Mouse (Mus musculus) midbrain, embryonic 12.5 days (tissue): ENCODE measurements at regions not wholly inside any gene's neighbourhood (a gene's known extent, or its start where the extent isn't known, plus 50 kb on each side); places are given as distances from the start of the nearest gene placed in this dataset.

ENCODE experiments used
- ATAC-seq: fragments of 200-750 bp; cut with Nextera tagmentation; 2 replicates; pipeline ENCODE4 v1.8.0; 2017; ENCODE audit warnings: low read depth, moderate TSS enrichment, moderate library complexity; ENCODE audit not compliant: low FRiP score
- H3K27ac ChIP-seq: fragments of 300-500 bp; sonication (generic); replicated peaks from 2 replicates; pipeline ENCODE4 v1.5.1; 2016; ENCODE audit warnings: mild to moderate bottlenecking
- H3K27me3 ChIP-seq: fragments of 300-500 bp; sonication (generic); 2 replicates; pipeline ENCODE4 v1.6.1; 2016; ENCODE audit warnings: mild to moderate bottlenecking
- H3K36me3 ChIP-seq: fragments of 300-500 bp; sonication (generic); 2 replicates; pipeline ENCODE4 v1.6.1; 2016
- H3K4me1 ChIP-seq: fragments of 300-500 bp; sonication (generic); 2 replicates; pipeline ENCODE4 v1.6.1; 2016
- H3K4me2 ChIP-seq: fragments of 300-500 bp; sonication (generic); replicated peaks from 2 replicates; pipeline ENCODE4 v1.6.1; 2016; ENCODE audit warnings: mild to moderate bottlenecking, moderate library complexity
- H3K4me3 ChIP-seq: fragments of 300-500 bp; sonication (generic); 2 replicates; pipeline ENCODE4 v1.5.1; 2016; ENCODE audit warnings: mild to moderate bottlenecking
- H3K9ac ChIP-seq: fragments of 300-500 bp; sonication (generic); replicated peaks from 2 replicates; pipeline ENCODE4 v1.6.1; 2016; ENCODE audit warnings: mild to moderate bottlenecking, moderate library complexity
- H3K9me3 ChIP-seq: fragments of 300-500 bp; sonication (generic); 2 replicates; pipeline ENCODE4 v1.6.1; 2016; ENCODE audit warnings: mild to moderate bottlenecking
- WGBS: fragments of 180-500 bp; shearing (Covaris S2); methylation state at CpG from one replicate; pipeline ENCODE4 v1.1.7; 2016; 5-methylcytosine and 5-hydroxymethylcytosine counted together

- Histone ChIP-seq H3K36me3 (no peaks in the 10 kb centered on the region), H3K9ac (no peak overlapping the region), H3K27me3 (no peaks in the 10 kb centered on the region), H3K9me3 (no peaks in the 10 kb centered on the region), H3K4me2 (no peak overlapping the region), H3K27ac (no peak overlapping the region), H3K4me3 (no peak overlapping the region), H3K4me1 (no peaks in the 10 kb centered on the region)
- ATAC-seq = no peak
- WGBS = 94% methylated on average over 3 of the region's 3 CpGs
These were observed 433.2 kb downstream of the Gsdmc2 start for GRCm38 (mm10) chr15:63411771-63412118.

- Histone ChIP-seq H3K9me3 (no peaks in the 10 kb centered on the region), H3K27ac (no peak overlapping the region), H3K4me1 (no peaks in the 10 kb centered on the region), H3K4me2 (no peak overlapping the region), H3K9ac (no peak overlapping the region), H3K4me3 (no peak overlapping the region), H3K27me3 (no peaks in the 10 kb centered on the region), H3K36me3 (no peaks in the 10 kb centered on the region)
- WGBS = 73% methylated on average over 11 of the region's 11 CpGs
- no peak for ATAC-seq
These were observed 433.8 kb downstream of the Gsdmc2 start for GRCm38 (mm10) chr15:63410994-63411770.

DNA sequence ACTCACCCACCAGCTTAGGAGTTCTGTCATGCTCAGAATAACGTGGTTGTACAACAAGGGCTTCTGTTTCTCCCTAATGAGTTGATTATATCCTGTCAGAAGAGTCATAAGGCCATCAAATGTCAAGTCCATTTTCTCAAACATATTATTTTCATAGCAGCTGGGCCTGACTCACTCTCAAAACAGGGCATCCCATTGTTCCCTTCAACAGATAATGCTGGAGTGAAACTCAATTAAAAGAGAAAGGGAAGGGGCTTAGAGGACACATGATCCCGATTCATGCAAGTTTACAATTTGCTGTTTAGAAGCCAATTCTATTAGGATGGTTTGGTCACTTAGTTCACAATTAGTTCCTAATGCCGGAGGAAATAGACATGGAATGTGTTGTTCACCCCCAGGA lies 444.5 kb downstream of the Gsdmc2 start:
- Histone ChIP-seq H3K36me3 (no peaks in the 10 kb centered on the region), H3K4me1 (no peaks in the 10 kb centered on the region), H3K27me3 (no peaks in the 10 kb centered on the region), H3K4me3 (no peak overlapping the region), H3K9ac (no peak overlapping the region), H3K4me2 (no peak overlapping the region), H3K9me3 (no peaks in the 10 kb centered on the region), H3K27ac (no peak overlapping the region)
- 61% methylated on average over 3 of the region's 3 CpGs for WGBS
- ATAC-seq = no peak

GRCm38 (mm10) chr15:63400011-63400410 lies 445.0 kb downstream of the Gsdmc2 start:
- Histone ChIP-seq H3K4me3 (no peak overlapping the region), H3K27me3 (no peaks in the 10 kb centered on the region), H3K9ac (no peak overlapping the region), H3K4me1 (no peaks in the 10 kb centered on the region), H3K36me3 (no peaks in the 10 kb centered on the region), H3K4me2 (no peak overlapping the region), H3K9me3 (no peaks in the 10 kb centered on the region), H3K27ac (no peak overlapping the region)
- ATAC-seq = no peak
- 60% methylated on average over 1 of the region's 1 CpGs for WGBS

DNA sequence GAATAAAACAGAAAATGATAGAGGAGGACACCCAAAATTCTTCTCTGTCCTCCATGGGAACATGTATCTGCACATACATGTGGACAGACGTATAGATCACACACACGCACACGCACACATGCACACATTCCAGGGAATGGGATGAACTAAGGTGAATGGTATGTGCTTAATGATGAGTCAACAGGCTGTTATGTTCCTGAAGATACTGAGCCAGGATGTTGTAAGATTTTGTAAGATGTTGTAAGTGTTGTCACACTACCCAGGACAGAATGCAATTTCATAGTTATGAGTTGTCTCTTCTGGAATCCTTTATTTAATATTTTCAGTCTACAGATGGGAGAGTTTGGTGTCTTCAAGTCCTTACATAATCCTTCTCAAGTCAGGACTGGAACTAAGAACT lies 447.5 kb downstream of the Gsdmc2 start:
- Histone ChIP-seq H3K4me3 (no peak overlapping the region), H3K27ac (no peak overlapping the region), H3K4me2 (no peak overlapping the region), H3K27me3 (no peaks in the 10 kb centered on the region), H3K9ac (no peak overlapping the region), H3K36me3 (no peaks in the 10 kb centered on the region), H3K9me3 (no peaks in the 10 kb centered on the region), H3K4me1 (no peaks in the 10 kb centered on the region)
- ATAC-seq = no peak
- WGBS = 90% methylated on average over 3 of the region's 3 CpGs

DNA sequence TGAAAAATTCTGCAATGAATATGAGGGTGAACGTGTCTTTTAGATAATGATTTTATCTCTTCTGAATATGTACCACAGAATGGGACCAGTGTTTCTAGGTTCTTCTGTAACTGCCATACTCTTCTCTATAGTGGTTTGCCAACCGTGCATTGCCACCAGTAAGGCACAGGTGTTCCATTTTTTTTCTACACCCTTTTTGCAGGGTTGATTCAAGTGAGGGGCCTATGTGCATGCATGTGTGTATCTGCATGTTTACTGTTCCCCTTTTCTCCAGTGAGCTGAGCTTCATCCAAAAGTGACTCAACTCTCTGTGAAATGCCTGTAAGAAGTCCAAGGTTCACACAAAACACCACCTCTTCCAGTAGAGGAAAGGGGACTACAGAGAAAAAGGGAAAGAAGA lies 467.7 kb downstream of the Gsdmc2 start:
- H3K4me1 ChIP-seq = no peaks in the 10 kb centered on the region
- no peaks in the 10 kb centered on the region for H3K36me3 ChIP-seq
- H3K4me3 ChIP-seq = no peak overlapping the region
- no peak overlapping the region for H3K27ac ChIP-seq
- no peak for ATAC-seq
- WGBS = 78% methylated on average over 2 of the region's 2 CpGs
- H3K9me3 ChIP-seq = no peaks in the 10 kb centered on the region
- H3K27me3 ChIP-seq = no peaks in the 10 kb centered on the region
- H3K9ac ChIP-seq = no peak overlapping the region
- no peak overlapping the region for H3K4me2 ChIP-seq

DNA sequence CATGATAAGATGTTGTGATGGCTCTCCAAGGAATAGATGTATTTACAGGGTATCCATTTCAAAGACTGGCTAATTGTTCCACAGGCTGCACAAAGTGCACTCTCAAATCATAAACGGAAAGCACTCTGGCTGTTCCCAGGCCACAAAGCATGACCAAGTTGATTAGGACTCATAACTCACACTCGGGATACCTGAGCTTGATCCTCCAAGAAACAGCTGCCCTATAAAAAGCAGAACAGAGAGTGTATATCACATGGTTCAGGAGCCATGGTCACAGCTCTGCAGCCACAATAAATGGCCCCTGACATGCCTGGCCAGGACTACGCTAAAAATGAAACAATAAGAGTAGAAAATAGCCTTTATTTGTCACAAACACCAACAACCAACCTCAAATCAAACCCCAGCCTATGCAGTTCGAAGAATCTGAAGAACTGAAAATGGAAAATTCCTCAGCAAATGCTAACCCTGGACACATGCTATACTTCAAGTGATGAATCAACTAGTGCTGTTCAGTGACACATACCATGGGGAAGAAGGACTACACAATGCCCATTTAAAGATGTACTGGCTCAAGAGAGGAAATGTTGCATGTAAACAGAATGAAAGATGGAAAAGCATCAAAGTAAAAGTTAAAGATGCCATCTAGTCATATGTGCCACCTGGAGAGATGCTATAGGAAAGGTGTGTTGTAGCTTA lies 473.5 kb downstream of the Gsdmc2 start:
- 82% methylated on average over 4 of the region's 4 CpGs for WGBS

DNA sequence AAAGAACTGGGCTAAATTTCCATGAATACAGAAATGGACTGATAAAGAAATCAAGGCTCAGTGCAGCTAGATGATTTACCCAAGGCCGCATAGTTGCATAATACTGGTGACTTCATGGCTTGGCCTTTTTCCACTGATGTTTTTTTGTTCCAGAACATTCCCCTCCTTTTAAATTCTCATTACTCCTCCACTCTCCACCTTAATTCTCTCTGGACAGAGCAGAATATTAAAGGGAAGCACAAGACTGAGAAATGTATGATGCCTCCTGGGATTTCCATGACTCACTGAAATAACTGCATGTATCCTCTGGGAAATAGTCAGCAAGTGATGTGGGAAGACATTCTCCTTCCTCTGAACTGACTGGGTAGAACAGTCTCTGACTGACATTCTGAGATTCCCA lies 480.5 kb downstream of the Gsdmc2 start:
- Histone ChIP-seq H3K36me3 (no peaks in the 10 kb centered on the region), H3K4me2 (no peak overlapping the region), H3K4me1 (no peaks in the 10 kb centered on the region), H3K9me3 (no peaks in the 10 kb centered on the region), H3K27ac (no peak overlapping the region), H3K4me3 (no peak overlapping the region), H3K27me3 (no peaks in the 10 kb centered on the region), H3K9ac (no peak overlapping the region)
- no peak for ATAC-seq
- WGBS = 95% methylated on average over 1 of the region's 1 CpGs

More for the DNA sequence above, 473.5 kb downstream of the Gsdmc2 start:
- H3K36me3 ChIP-seq = no peaks in the 10 kb centered on the region
- no peaks in the 10 kb centered on the region for H3K27me3 ChIP-seq
- no peak overlapping the region for H3K4me3 ChIP-seq
- ATAC-seq = no peak
- no peaks in the 10 kb centered on the region for H3K9me3 ChIP-seq
- H3K4me1 ChIP-seq = no peaks in the 10 kb centered on the region
- no peak overlapping the region for H3K9ac ChIP-seq
- no peak overlapping the region for H3K4me2 ChIP-seq
- no peak overlapping the region for H3K27ac ChIP-seq

- no peak for ATAC-seq
- Histone ChIP-seq H3K4me1 (no peaks in the 10 kb centered on the region), H3K4me3 (no peak overlapping the region), H3K36me3 (no peaks in the 10 kb centered on the region), H3K27ac (no peak overlapping the region), H3K4me2 (no peak overlapping the region), H3K9me3 (no peaks in the 10 kb centered on the region), H3K27me3 (no peaks in the 10 kb centered on the region), H3K9ac (no peak overlapping the region)
- WGBS = 83% methylated on average over 7 of the region's 7 CpGs
These were observed 484.6 kb downstream of the Gsdmc2 start for GRCm38 (mm10) chr15:63360402-63360801.

DNA sequence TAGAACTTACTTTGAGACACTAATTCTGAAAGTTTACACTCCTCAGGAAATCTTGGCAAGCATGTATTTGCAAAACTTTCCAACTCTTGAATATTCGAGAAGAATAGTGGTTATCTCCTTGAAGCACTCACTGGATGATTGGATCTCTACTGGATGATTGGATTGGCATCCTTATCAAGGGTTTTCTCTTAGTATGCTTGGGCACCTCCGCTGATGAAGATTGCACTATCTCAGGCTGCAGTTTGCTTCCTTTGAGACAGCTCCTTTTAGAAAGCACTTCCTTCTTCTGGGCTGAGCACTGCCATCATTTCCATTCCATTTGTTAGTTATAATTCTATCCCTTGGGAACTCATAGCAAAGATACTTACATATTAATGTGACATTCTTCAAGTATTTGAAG lies 503.2 kb downstream of the Gsdmc2 start:
- no peak overlapping the region for H3K9ac ChIP-seq
- H3K4me1 ChIP-seq = no peaks in the 10 kb centered on the region
- no peak overlapping the region for H3K27ac ChIP-seq
- no peak for ATAC-seq
- no peaks in the 10 kb centered on the region for H3K27me3 ChIP-seq
- 90% methylated on average over 2 of the region's 2 CpGs for WGBS
- no peak overlapping the region for H3K4me3 ChIP-seq
- H3K36me3 ChIP-seq = no peaks in the 10 kb centered on the region
- H3K9me3 ChIP-seq = no peaks in the 10 kb centered on the region
- H3K4me2 ChIP-seq = no peak overlapping the region

DNA sequence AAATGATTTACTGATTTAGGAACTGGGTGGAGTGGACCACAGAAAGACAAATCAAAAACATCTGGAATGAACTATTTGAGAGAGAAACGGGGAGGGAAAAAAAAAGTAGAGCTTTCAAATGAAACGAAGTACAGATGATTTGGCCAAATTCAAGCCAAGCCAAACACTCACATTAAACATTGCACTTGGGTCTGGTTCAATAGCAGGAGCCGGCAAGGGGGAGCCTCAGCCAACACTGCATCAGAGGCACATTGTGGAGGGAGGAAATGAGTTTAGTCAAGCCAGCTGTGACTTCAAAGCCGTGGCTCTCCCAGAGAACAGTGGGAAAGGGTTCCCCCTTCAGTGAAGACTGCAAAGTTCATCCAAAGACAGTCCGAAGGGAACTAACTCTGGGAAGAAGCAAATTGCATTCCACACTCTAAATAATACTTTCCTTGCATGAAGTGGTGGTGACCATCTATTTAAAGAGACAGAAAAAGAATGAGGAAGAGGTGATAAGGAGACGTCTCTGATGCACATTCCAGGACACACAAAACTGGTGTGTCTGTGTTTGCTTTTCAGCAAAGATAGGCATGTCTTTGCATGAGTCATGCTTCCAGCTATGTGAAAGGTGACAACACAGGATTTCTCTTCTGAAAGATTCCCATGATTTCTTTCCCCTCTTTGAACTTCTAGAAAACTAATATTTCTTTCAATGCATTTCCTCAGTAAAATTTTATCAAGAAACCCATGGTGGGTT lies 504.5 kb downstream of the Gsdmc2 start:
- WGBS = 46% methylated on average over 6 of the region's 6 CpGs
- Histone ChIP-seq H3K27me3 (no peaks in the 10 kb centered on the region), H3K4me1 (no peaks in the 10 kb centered on the region), H3K27ac (no peak overlapping the region), H3K4me2 (no peak overlapping the region), H3K36me3 (no peaks in the 10 kb centered on the region), H3K4me3 (no peak overlapping the region), H3K9me3 (no peaks in the 10 kb centered on the region), H3K9ac (no peak overlapping the region)
- ATAC-seq = no peak

DNA sequence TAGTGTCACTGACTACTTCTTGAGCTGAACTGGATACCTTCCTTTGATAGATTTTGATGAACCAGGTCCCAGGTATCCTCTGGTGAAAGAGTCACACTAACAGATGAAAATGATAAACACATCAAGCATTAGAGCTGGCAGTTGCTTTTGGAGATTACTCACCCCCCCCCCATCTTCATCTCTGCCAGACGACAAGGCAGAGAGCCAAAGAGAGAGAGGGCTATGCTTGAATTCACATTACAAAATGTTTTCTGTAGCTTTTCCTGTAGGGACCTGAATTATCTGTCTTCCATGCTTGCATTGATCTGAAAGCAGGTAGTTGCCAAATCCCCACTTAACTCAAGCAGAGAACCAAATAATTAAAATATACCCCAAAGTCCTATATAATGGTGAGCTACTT lies 525.3 kb downstream of the Gsdmc2 start:
- WGBS = 53% methylated on average over 1 of the region's 1 CpGs
- no peak overlapping the region for H3K4me3 ChIP-seq
- no peak overlapping the region for H3K9ac ChIP-seq
- H3K4me2 ChIP-seq = no peak overlapping the region
- no peak for ATAC-seq
- H3K9me3 ChIP-seq = no peaks in the 10 kb centered on the region
- no peaks in the 10 kb centered on the region for H3K4me1 ChIP-seq
- no peak overlapping the region for H3K27ac ChIP-seq
- no peaks in the 10 kb centered on the region for H3K36me3 ChIP-seq
- H3K27me3 ChIP-seq = no peaks in the 10 kb centered on the region
